Mouse (Mus musculus) kidney, postnatal 4 days (tissue): Measurements from ENCODE around the gene Gm9821.

Source experiments
- DNase-seq, 2 experiments: peaks; one replicate each; pipeline ENCODE4 v3.0.0; 2021; ENCODE audit warnings: mixed read lengths in 2 of 2

The Gm9821 gene

DNA sequence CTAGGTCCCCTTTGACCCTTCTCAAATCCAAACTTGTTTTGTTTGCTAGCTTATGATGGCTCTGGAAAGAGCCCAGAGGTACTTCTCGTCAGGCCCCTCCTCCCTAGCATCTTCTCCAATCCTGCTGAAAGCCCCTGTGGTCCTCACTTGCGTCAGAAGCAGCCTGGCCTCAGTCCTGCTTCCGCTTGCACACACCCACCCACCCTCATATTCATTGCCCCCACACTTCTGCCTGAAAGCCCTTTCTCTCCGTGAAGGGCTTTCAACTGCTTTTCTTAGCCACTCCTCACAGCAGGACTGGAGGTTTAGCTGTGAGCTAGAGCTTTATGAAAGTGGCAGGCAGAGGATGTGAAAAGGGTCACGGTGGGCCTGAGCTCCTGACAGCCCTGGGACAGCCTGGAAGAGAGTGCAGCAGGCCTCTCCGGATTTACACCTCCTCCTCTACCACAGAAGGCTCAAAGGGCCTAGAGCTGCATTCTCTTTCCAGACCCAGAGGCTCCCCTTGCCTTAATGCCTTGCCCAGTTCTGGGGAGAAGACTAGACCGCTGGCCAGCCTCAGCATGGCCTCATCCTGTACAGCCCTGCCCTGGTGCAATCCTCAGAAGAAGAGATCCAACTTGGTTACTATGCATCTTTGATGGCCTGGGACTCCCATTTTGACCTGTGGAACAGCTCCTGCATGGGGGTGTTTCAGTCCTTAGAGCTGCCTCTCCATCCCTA is 28.1 kb downstream of the Gm9821 start:
- DNase-seq = no peak

DNA sequence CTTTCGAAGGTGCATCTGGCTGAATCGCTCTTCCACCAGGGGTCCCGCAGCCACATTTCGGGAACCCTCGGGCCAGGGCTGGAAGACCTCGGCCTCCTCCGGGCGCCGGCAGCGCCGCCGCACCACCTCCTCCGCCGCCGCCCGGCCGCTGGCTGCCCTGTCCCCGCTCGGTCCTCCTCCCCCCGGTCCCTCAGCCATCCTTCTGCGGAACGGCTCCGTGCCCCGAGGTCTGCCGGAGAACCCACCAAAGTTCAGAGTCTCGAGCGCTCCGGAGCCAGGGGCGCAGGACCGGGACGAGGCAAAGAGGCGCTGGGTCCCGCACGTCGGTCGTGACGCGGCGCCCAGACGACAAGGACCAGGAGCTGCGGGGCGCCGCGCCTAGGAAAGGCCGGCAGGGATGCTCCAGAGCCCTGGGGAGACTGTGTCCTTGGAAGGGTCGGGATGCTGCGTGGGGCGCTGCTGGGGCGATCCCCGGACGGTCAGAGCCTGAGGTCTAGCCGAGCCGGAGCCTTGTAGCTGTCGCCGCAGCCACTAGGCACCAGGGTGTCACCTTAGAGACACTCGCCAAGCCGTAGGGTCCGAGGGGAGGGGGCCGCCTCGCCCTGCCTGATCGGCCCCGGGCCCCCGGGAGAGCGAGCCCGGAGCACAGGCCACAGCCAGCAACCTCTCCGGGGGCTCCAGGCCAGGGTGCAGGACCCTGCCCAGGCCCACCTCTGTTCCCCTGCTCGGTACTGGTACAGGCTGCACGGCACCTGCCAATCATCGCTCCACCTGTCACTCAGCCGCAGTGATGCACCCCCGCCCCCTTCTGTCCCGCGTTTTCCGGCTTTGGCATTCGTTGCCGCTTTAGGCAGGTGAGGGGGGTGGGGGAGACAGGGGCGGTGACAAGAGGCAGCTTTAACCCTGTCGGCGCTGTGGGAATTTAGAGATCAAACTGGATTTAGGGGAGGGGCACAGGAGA is 30.4 kb downstream of the Gm9821 start, which contains the start of gene Dgkz:
TSS of gene Dgkz (minus strand) at position 284 of the 961 bp plus-strand sequence.
- DNase-seq = peak; percentile 27 to 45

DNA sequence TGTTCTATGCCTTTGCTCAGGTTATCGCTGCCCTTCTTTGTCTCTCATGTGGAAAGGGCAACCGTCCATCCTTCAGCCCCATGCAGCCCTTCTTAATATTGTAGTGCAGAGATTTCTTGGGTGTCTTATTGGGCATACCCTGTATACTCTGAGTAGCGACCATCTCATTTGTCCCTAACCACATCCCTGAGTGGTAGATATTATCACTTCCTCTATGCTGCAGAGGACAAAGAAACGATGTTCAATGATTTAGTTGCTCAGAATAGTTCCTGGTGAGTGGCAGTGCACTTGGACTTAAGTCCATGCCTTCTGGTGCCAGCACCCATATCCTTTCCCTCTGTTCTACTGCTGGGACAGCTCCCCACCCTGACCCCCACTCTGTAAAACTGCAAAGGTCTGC is 32.5 kb downstream of the Gm9821 start:
- DNase-seq = no peak

GRCm38 (mm10) chr2:91978547-91978946 is 33.0 kb downstream of the Gm9821 start:
- DNase-seq = no peak

GRCm38 (mm10) chr2:91980245-91980644 is 34.7 kb downstream of the Gm9821 start:
- no peak for DNase-seq

- no peak for DNase-seq
Measured at GRCm38 (mm10) chr2:91980830-91981229, 35.3 kb downstream of the Gm9821 start.

DNA sequence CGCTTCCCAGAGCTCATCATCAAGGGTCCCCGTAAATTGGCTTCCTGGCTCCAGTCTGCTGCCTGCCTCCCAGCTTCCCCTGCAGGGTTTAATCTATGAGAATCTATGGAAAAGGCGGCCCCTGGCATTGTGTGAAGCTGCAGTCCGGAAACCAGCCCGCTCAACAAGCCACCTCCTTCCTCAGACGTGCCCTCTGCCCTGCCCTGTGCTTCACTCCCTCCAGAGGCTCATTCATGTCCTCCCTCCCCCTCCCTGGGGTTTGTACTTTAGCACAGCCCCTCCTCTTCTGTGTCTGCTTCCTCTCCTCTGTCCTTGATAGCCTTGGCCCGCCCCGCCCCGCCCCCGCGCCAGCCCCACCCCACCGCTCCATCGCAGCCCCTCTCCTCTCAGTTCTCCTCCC is 38.9 kb downstream of the Gm9821 start:
- DNase-seq = peak; percentile 75 to 86

- no peak for DNase-seq
Measured at GRCm38 (mm10) chr2:91984906-91985525, 39.5 kb downstream of the Gm9821 start.

GRCm38 (mm10) chr2:91986071-91986470 is 40.6 kb downstream of the Gm9821 start:
- DNase-seq = peak in 1 of 2 experiments; percentile 47

DNA sequence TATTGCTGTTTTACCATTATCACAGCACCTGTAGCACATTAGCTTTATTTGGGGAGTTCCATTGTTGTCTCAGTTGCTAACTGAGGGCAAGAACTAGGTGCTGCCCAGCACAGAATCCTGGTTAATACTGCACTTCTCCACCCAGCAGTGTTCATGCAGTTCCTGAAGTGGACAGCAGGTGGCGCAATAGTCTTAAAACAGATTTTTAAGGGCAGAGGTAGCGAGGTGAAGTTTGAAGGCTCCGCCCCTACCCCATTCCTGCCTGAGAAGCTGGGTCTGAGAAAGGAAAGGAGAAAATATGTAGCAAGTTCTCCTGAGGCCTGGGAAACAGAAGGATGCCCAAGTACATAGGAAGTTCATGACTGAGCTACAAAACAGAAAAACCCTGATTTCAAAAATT is 42.0 kb downstream of the Gm9821 start:
- peak; percentile 94 to 96 for DNase-seq

DNA sequence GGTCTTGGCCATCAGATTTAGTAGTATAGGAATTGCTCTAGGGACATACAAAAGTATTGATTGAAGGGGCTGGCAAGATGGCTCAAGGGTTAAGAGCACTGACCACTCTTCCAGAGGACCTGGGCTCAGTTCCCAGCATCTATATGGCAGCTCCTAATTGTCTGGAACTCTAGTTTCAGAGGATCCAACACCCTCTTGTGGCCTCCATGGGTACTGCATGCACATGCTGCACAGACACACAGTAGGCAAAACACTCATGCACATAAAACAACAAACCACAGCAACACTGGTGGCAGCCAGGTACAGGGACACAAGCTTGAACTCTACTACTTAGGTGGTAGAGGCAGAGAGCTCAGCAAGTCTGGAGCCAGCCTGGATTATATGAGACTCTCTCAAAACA is 44.2 kb downstream of the Gm9821 start:
- no peak for DNase-seq

DNA sequence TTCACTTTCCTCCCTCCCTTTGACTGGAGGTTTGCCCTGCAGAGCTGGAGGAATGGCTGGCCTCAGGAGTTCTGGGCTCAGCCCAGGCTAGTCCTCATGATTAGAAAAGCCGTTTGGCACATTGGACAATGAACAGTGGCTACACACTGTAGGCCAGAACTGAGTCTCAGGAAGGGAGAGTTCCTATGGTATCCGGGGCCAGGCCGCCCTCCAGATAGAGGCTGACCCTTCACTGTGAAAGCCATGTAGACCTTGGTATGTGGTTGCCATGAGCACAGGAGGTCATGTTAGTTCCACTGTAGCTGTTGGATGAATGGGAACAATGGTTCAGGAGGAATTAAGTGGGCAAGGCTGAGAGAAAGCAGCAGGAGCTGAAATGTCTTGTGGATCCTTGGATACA is 47.9 kb downstream of the Gm9821 start:
- DNase-seq = no peak

GRCm38 (mm10) chr2:91996006-91996405 is 50.5 kb downstream of the Gm9821 start:
- peak in 1 of 2 experiments; percentile 52 for DNase-seq
